Mouse (Mus musculus): Measurements from ENCODE around the gene Hapln4. TPM values are rescaled to one million over a fixed set of nuclear protein-coding genes. Genes with fewer than 3 reads are reported as not detected.
A peak's percentile ranks its signal among the peaks of the same experiment; 100 is the strongest.

Gene Hapln4
- total and polyA plus RNA-seq, 3 experiments, result 0.20 to 0.59 (median 0.43) TPM

GRCm38 (mm10) chr8:70139026-70139857, 56.0 kb downstream of the Hapln4 start, which contains the start of the genes Rfxank, Borcs8 and Mef2b:
Rfxank (minus strand) TSS chr8:70139154.
Borcs8 (plus strand) TSS chr8:70139499.
Mef2b (plus strand) TSS chr8:70139711.
- DNase-seq, result peak; percentile 99

- no peak for DNase-seq
Measured at GRCm38 (mm10) chr8:70139981-70140380, 56.7 kb downstream of the Hapln4 start.

Small RNAs within 50 kb of the gene (microRNA-seq; reads per million reads assigned to microRNA genes)
- gene Mir7066, result 0 reads per million in 2 experiments

Other genes with a start within 250 kb of the Hapln4 start
- gene Cilp2, start 195.8 kb upstream of the Hapln4 start, total RNA-seq (2021), result under 1 TPM; 0.07 to 0.09 TPM
- 0.39 and 1.1 TPM in 2 replicates for gene Cilp2, start 195.8 kb upstream of the Hapln4 start, polyA plus RNA-seq (2012; rRNA removed)
- under 1 TPM; 0.35 to 0.66 TPM for gene Tssk6, start 181.3 kb upstream of the Hapln4 start, total RNA-seq (2021)
- gene Tssk6, start 181.3 kb upstream of the Hapln4 start, polyA plus RNA-seq (2012; rRNA removed), result 1.3 and 2.0 TPM in 2 replicates
- 100 to 1,000 TPM; 160 to 215 TPM for gene Ndufa13, start 180.9 kb upstream of the Hapln4 start, total RNA-seq (2021)
- gene Ndufa13, start 180.9 kb upstream of the Hapln4 start, polyA plus RNA-seq (2012; rRNA removed), result 83.3 and 99.4 TPM in 2 replicates
- gene Yjefn3, start 180.7 kb upstream of the Hapln4 start, total RNA-seq (2021), result 1 to 10 TPM; 1.9 to 4.2 TPM
- gene Yjefn3, start 180.7 kb upstream of the Hapln4 start, polyA plus RNA-seq (2012; rRNA removed), result 6.6 and 10.8 TPM in 2 replicates
- 100 to 1,000 TPM; 102 to 116 TPM for gene Gatad2a, start 87.1 kb upstream of the Hapln4 start, total RNA-seq (2021)
- gene Gatad2a, start 87.1 kb upstream of the Hapln4 start, polyA plus RNA-seq (2012; rRNA removed), result 92.3 and 105 TPM in 2 replicates
- 10 to 100 TPM; 51.1 to 53.3 TPM for gene Mau2, start 40.7 kb upstream of the Hapln4 start, total RNA-seq (2021)
- 98.2 and 114 TPM in 2 replicates for gene Mau2, start 40.7 kb upstream of the Hapln4 start, polyA plus RNA-seq (2012; rRNA removed)
- gene Sugp1, start 40.6 kb upstream of the Hapln4 start, total RNA-seq (2021), result 10 to 100 TPM; 28.7 to 32.8 TPM
- gene Sugp1, start 40.6 kb upstream of the Hapln4 start, polyA plus RNA-seq (2012; rRNA removed), result 6.6 and 7.5 TPM in 2 replicates
- gene Tm6sf2, start 10.5 kb upstream of the Hapln4 start, total RNA-seq (2021), result 1 to 10 TPM in 1 of 2 experiments, under 1 TPM in 1; 0.86 to 1.6 TPM
- 3.2 and 4.1 TPM in 2 replicates for gene Tm6sf2, start 10.5 kb upstream of the Hapln4 start, polyA plus RNA-seq (2012; rRNA removed)
- under 1 TPM; 0.24 to 0.26 TPM for gene Ncan, start 37.4 kb downstream of the Hapln4 start, total RNA-seq (2021)
- gene Ncan, start 37.4 kb downstream of the Hapln4 start, polyA plus RNA-seq (2012; rRNA removed), result 0.89 and 1.3 TPM in 2 replicates
- 10 to 100 TPM; 19.1 to 20.0 TPM for gene Nr2c2ap, start 47.9 kb downstream of the Hapln4 start, total RNA-seq (2021)
- gene Nr2c2ap, start 47.9 kb downstream of the Hapln4 start, polyA plus RNA-seq (2012; rRNA removed), result 11.9 and 12.4 TPM in 2 replicates
- 10 to 100 TPM; 15.4 to 18.0 TPM for gene Rfxank, start 55.7 kb downstream of the Hapln4 start, total RNA-seq (2021)
- gene Rfxank, start 55.7 kb downstream of the Hapln4 start, polyA plus RNA-seq (2012; rRNA removed), result 13.6 and 16.6 TPM in 2 replicates
- gene Borcs8, start 56.0 kb downstream of the Hapln4 start, total RNA-seq (2021), result 10 to 100 TPM; 57.1 to 57.8 TPM
- gene Borcs8, start 56.0 kb downstream of the Hapln4 start, polyA plus RNA-seq (2012; rRNA removed), result 70.4 and 84.8 TPM in 2 replicates
- gene Mef2b, start 56.3 kb downstream of the Hapln4 start, total RNA-seq (2021), result under 1 TPM; 0.45 to 0.63 TPM
- gene Mef2b, start 56.3 kb downstream of the Hapln4 start, polyA plus RNA-seq (2012; rRNA removed), result 1.5 and 2.2 TPM in 2 replicates
- 10 to 100 TPM; 66.5 to 74.0 TPM for gene Tmem161a, start 88.9 kb downstream of the Hapln4 start, total RNA-seq (2021)
- gene Tmem161a, start 88.9 kb downstream of the Hapln4 start, polyA plus RNA-seq (2012; rRNA removed), result 277 and 300 TPM in 2 replicates
- 10 to 100 TPM; 40.9 to 49.3 TPM for gene Slc25a42, start 128.8 kb downstream of the Hapln4 start, total RNA-seq (2021)
- gene Slc25a42, start 128.8 kb downstream of the Hapln4 start, polyA plus RNA-seq (2012; rRNA removed), result 72.6 and 85.8 TPM in 2 replicates
- gene Sugp2, start 150.8 kb downstream of the Hapln4 start, total RNA-seq (2021), result 10 to 100 TPM; 31.8 to 31.9 TPM
- gene Sugp2, start 150.8 kb downstream of the Hapln4 start, polyA plus RNA-seq (2012; rRNA removed), result 34.8 and 36.2 TPM in 2 replicates
- gene Armc6, start 151.0 kb downstream of the Hapln4 start, total RNA-seq (2021), result 10 to 100 TPM; 10.8 to 11.5 TPM
- gene Armc6, start 151.0 kb downstream of the Hapln4 start, polyA plus RNA-seq (2012; rRNA removed), result 17.4 and 21.2 TPM in 2 replicates
- gene Homer3, start 199.4 kb downstream of the Hapln4 start, total RNA-seq (2021), result 10 to 100 TPM; 16.0 to 21.8 TPM
- gene Homer3, start 199.4 kb downstream of the Hapln4 start, polyA plus RNA-seq (2012; rRNA removed), result 56.8 and 68.4 TPM in 2 replicates
- 10 to 100 TPM; 57.7 to 69.5 TPM for gene Ddx49, start 219.0 kb downstream of the Hapln4 start, total RNA-seq (2021)
- 53.3 and 62.5 TPM in 2 replicates for gene Ddx49, start 219.0 kb downstream of the Hapln4 start, polyA plus RNA-seq (2012; rRNA removed)
- 100 to 1,000 TPM; 203 to 233 TPM for gene Cope, start 219.1 kb downstream of the Hapln4 start, total RNA-seq (2021)
- gene Cope, start 219.1 kb downstream of the Hapln4 start, polyA plus RNA-seq (2012; rRNA removed), result 491 and 579 TPM in 2 replicates
- 1 to 10 TPM; 2.5 to 3.8 TPM for gene Cers1, start 232.3 kb downstream of the Hapln4 start, total RNA-seq (2021)
- gene Cers1, start 232.3 kb downstream of the Hapln4 start, polyA plus RNA-seq (2012; rRNA removed), result 4.9 and 5.2 TPM in 2 replicates
- under 1 TPM in 1 of 2 experiments, not detected in 1; 0.41 TPM for gene Gdf1, start 246.4 kb downstream of the Hapln4 start, total RNA-seq (2021)
- 7.9 and 9.8 TPM in 2 replicates for gene Gdf1, start 246.4 kb downstream of the Hapln4 start, polyA plus RNA-seq (2012; rRNA removed)